Mouse (Mus musculus): ENCODE measurements at regions not wholly inside any gene's neighbourhood (a gene's known extent, or its start where the extent isn't known, plus 50 kb on each side); places are given as distances from the start of the nearest gene placed in this dataset.
A peak's percentile ranks its signal among the peaks of the same experiment; 100 is the strongest.
"Not testable (repeated sequence)": the region's sequence is repeated elsewhere in the genome, so short reads cannot be mapped to it uniquely, and the experiment has no call there.

DNA sequence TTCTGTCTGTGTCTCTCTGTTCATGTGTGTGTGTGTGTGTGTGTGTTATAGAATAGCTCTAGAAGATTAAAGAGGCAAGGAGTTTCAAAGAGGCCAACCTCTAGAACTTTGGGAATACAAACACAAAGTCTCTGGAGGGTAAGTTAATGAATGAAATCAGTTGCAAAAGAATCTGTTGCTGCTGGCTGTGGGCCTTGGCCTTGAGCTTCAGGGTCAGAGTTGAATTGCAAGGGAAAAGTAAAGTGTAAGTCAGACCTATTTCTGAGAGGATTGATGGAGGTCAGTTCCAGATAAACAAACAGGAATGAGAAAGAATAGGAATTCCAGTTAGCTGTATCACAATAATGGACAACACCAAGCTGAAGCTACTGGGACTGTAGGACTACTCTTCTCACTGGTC lies 250.9 kb downstream of the Gm11232 start:
- Histone ChIP-seq H3K9ac (replicated peaks) (no peak overlapping the region), H3K4me1 (no peaks in the 10 kb centered on the region), H3K4me2 (replicated peaks) (no peak overlapping the region), H3K27me3 (no peaks in the 10 kb centered on the region), H3K9me3 (no peaks in the 10 kb centered on the region), H3K4me3 (no peak overlapping the region), H3K27ac (replicated peaks) (no peak overlapping the region), H3K36me3 (no peaks in the 10 kb centered on the region)
- ATAC-seq (replicated peaks): no peak

DNA sequence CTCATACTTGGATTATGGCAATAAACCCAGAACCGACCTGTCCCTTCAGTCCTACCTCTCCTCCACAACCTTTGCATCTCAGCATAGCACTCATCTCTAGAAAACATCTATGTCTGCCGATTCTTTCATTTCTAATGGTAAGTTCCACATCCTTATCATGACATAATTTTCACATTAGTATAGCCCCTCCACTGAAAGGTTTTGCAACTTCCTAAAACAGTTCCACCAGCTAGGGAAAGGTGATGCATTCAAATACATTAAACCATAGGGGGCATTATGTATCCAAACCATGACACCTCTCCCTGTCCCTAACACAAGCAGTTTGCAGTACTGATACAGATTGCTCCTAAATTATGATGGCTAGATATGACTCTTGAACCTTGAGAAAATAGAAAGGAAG lies 268.0 kb downstream of the Gm11232 start:
- peaks cover 17% of the 10 kb centered on the region for H3K4me1 ChIP-seq
- H3K36me3 ChIP-seq: no peaks in the 10 kb centered on the region
- no peak overlapping the region for H3K9ac ChIP-seq (replicated peaks)
- 89% methylated on average over 2 of the region's 2 CpGs for WGBS
- no peak overlapping the region for H3K4me3 ChIP-seq
- ATAC-seq (replicated peaks): no peak
- no peak overlapping the region for H3K4me2 ChIP-seq (replicated peaks)
- H3K9me3 ChIP-seq: no peaks in the 10 kb centered on the region
- no peak overlapping the region for H3K27ac ChIP-seq (replicated peaks)
- 0 out of 2 replicates have a peak, but pooled peaks cover 9% of the 10 kb centered on the region for H3K27me3 ChIP-seq

DNA sequence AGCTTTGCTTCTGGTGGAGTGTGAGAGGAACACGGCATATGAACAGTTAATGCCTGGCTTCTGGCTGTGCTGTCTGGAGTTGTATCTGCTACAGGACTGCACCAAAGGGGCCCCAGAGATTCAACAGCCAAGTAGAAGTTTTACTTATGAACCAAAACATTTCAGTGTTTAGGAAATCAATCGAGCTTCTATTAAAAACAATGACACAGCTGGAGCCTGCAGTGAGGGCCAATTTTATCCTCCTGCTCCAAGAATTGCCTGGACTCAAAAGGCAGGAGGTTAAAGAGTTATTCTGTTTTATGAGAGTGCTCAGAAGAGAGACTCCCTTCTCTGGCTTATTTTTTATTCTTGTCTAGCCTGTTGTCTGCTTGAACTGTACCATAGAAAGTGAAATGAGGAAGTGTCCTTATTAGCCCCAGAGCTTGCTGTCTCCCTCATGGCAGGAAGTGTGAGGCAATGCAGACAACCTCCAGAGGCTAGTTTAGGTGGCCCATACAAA lies 269.1 kb downstream of the Gm11232 start:
- Histone ChIP-seq H3K27me3 (0 out of 2 replicates have a peak, but pooled peaks cover 9% of the 10 kb centered on the region), H3K4me1 (peaks cover 28% of the 10 kb centered on the region), H3K4me3 (no peak overlapping the region), H3K9me3 (no peaks in the 10 kb centered on the region), H3K36me3 (no peaks in the 10 kb centered on the region), H3K4me2 (replicated peaks) (no peak overlapping the region), H3K9ac (replicated peaks) (no peak overlapping the region), H3K27ac (replicated peaks) (no peak overlapping the region)
- WGBS: 18% methylated on average over 2 of the region's 2 CpGs
- ATAC-seq (replicated peaks): no peak

DNA sequence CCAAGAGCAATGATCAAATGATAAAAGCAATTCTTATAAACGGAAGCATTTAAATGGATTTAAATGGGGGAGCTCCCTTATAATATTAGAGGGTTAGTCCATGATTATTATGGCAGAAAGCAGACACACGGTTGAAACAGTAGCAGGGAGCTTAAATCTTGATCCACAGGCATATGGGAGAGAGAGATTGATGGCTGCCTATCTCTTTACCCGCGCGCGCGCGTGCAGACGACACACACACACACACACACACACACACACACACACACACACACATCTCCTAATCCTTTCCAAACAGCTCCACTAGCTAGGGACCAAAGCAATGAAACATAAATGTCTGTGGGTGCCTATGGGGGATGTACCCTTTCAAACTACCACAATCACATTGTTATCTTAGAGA lies 269.7 kb downstream of the Gm11232 start:
- no peak for ATAC-seq (replicated peaks)
- H3K36me3 ChIP-seq: no peaks in the 10 kb centered on the region
- H3K9me3 ChIP-seq: no peaks in the 10 kb centered on the region
- 0 out of 2 replicates have a peak, but pooled peaks cover 9% of the 10 kb centered on the region for H3K27me3 ChIP-seq
- H3K9ac ChIP-seq (replicated peaks): no peak overlapping the region
- 92% methylated on average over 9 of the region's 9 CpGs for WGBS
- no peak overlapping the region for H3K27ac ChIP-seq (replicated peaks)
- H3K4me2 ChIP-seq (replicated peaks): no peak overlapping the region
- no peak overlapping the region for H3K4me3 ChIP-seq
- H3K4me1 ChIP-seq: peaks cover 35% of the 10 kb centered on the region

DNA sequence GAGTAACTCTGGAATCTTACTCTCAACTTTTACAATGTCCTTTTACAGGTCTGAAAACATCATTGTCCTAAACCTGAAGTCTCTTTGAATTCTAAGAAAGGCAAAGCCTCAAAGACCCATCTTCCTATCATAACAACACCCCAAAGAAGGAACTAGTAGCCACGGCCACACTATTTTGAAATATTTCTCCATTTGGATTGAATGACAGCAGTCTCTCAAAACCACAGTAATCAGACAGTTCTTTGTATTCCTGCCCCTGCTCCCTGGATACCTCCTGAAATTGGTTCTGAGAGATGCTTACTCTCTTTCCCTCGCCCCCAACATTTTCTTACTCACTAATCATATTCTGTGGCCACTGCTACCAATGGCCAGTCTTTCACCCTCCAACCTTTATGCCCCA lies 276.8 kb downstream of the Gm11232 start:
- no peak overlapping the region for H3K27ac ChIP-seq (replicated peaks)
- no peaks in the 10 kb centered on the region for H3K9me3 ChIP-seq
- no peak for ATAC-seq (replicated peaks)
- peaks cover 45% of the 10 kb centered on the region for H3K4me1 ChIP-seq
- WGBS: 77% methylated on average over 2 of the region's 2 CpGs
- no peaks in the 10 kb centered on the region for H3K36me3 ChIP-seq
- peaks cover 14% of the 10 kb centered on the region; the same call in 1 of the 2 replicates for H3K27me3 ChIP-seq
- H3K4me3 ChIP-seq: no peak overlapping the region
- H3K4me2 ChIP-seq (replicated peaks): no peak overlapping the region
- no peak overlapping the region for H3K9ac ChIP-seq (replicated peaks)

DNA sequence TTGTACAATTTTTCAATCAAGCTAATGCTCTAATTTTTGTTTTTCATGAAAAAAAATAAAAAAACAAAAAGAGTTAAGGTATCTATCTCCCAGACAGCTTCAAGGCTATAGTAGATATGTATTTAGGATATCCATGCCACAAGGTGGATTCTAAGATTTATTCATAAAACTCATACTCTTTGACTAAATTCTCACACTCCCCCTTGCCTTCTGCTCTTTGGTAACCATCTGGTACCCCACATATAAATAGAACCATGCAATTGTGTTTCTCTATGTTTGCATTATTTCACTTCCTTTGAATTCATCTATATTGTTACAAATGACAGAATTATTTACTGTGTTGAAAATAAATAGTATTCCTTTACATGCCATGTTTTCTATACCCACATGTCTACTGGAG lies 287.2 kb downstream of the Gm11232 start:
- H3K27ac ChIP-seq (replicated peaks): no peak overlapping the region
- H3K4me3 ChIP-seq: no peak overlapping the region
- ATAC-seq (replicated peaks): no peak
- H3K9me3 ChIP-seq: no peaks in the 10 kb centered on the region
- H3K27me3 ChIP-seq: no peaks in the 10 kb centered on the region
- no peak overlapping the region for H3K4me2 ChIP-seq (replicated peaks)
- no peaks in the 10 kb centered on the region for H3K4me1 ChIP-seq
- no peak overlapping the region for H3K9ac ChIP-seq (replicated peaks)
- H3K36me3 ChIP-seq: no peaks in the 10 kb centered on the region

DNA sequence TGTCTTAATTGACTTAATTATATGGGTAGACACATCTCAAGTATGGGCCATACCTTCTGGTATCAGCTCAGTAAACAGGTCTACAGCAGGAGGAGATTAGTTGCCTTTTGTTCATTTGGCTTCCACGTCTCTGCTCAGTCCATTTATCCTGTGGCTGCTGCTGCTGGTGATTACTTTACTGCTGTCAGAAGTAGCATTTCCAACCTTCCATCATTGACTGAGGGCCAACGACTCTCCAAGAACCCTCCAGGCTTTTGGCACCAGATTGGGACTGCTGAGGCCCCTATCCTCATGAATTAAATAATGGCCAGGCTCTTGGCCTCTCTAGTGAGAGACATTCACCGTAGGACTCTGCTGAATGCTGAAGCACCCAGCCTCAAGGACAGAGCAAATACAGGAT lies 303.0 kb downstream of the Gm11232 start:
- H3K4me1 ChIP-seq: 0 out of 2 replicates have a peak, but pooled peaks cover 4% of the 10 kb centered on the region
- ATAC-seq (replicated peaks): peak; percentile 84
- no peaks in the 10 kb centered on the region for H3K9me3 ChIP-seq
- WGBS: 24% methylated on average over 3 of the region's 3 CpGs
- no peak overlapping the region for H3K4me2 ChIP-seq (replicated peaks)
- H3K27me3 ChIP-seq: no peaks in the 10 kb centered on the region
- H3K4me3 ChIP-seq: no peak overlapping the region
- H3K36me3 ChIP-seq: no peaks in the 10 kb centered on the region
- H3K9ac ChIP-seq (replicated peaks): no peak overlapping the region
- no peak overlapping the region for H3K27ac ChIP-seq (replicated peaks)

DNA sequence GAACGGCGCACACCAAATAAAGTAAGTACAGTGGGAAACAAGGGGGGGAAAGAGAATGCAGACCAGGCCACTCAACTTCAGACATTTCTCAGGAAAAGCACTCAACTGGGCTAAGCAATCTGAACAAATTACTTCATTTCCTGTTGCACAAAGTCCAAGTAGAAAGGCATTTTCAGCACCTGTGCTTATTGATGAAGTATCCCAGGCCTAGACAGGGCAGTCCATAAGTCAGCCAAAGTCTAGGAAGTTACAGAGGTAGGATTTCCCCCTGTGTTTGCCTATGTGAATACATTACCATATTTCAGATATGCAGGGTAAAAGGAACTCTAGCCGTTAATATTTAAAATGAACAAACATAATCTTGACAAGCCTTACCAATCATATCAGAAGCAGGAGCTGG lies 304.3 kb downstream of the Gm11232 start:
- Histone ChIP-seq H3K36me3 (no peaks in the 10 kb centered on the region), H3K9me3 (no peaks in the 10 kb centered on the region), H3K4me2 (replicated peaks) (no peak overlapping the region), H3K4me3 (no peak overlapping the region), H3K9ac (replicated peaks) (no peak overlapping the region), H3K27ac (replicated peaks) (no peak overlapping the region), H3K27me3 (no peaks in the 10 kb centered on the region), H3K4me1 (0 out of 2 replicates have a peak, but pooled peaks cover 4% of the 10 kb centered on the region)
- no peak for ATAC-seq (replicated peaks)
- 88% methylated on average over 3 of the region's 3 CpGs for WGBS

DNA sequence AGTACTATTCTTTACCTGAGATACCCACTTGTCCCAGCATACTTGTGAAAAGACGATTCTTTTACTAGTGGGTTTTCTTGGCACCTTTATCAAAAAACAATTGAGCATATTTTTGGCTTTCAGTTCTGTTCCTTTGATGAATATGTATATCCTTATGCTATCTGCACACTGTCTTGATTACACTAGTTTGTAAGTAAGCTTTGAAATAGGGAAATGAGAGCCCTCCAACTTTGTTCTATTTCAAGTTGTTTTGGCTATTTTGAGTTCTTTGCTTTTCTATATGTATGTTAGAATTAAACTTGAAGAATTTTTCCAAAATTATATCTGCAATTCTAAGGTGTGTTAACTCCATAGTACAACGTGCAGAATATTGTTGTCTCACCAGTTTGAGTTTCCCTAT lies 311.3 kb downstream of the Gm11232 start:
- Histone ChIP-seq H3K9ac (replicated peaks) (no peak overlapping the region), H3K27me3 (no peaks in the 10 kb centered on the region), H3K4me2 (replicated peaks) (no peak overlapping the region), H3K27ac (replicated peaks) (no peak overlapping the region), H3K36me3 (no peaks in the 10 kb centered on the region), H3K4me3 (no peak overlapping the region), H3K4me1 (no peaks in the 10 kb centered on the region), H3K9me3 (no peaks in the 10 kb centered on the region)
- peak; percentile 64; the same call in 1 of the 2 replicates for ATAC-seq (replicated peaks)
- 72% methylated on average over 2 of the region's 2 CpGs for WGBS

DNA sequence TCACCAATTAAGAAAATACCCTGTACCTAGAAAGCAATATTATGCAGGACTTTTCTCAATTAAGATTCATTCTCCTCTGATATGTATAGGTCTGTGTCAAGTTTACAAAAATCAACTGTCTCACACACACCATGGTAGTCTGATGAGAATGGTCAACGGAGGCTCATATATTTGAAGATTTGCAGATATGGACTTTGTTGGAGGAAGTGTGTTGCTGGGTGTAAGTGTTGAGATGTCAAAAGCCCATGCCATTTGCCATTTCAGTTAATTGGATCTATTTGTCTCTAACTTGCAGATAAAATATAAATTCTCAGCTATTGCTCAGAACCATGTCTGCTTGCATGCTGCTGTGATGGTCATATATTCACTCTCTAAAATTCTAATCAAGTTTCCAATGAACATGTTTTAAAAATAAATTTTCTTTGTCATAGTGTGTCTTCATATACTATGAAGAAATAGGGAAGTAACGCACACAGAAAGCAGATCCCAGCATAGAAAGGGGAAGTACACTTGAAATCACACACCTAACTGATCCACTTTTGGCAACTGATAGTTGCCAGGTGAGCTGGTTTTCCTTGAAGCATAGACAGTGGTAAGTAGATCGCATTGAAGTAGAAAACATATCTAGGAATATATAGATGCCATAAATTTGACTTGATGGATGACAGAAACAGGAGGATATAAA lies 326.4 kb downstream of the Gm11232 start:
- Histone ChIP-seq H3K9ac (replicated peaks) (no peak overlapping the region), H3K27me3 (no peaks in the 10 kb centered on the region), H3K27ac (replicated peaks) (no peak overlapping the region), H3K36me3 (no peaks in the 10 kb centered on the region), H3K4me3 (no peak overlapping the region), H3K4me1 (no peaks in the 10 kb centered on the region), H3K4me2 (replicated peaks) (no peak overlapping the region), H3K9me3 (no peaks in the 10 kb centered on the region)
- no peak for ATAC-seq (replicated peaks)
- WGBS: 96% methylated on average over 3 of the region's 3 CpGs

DNA sequence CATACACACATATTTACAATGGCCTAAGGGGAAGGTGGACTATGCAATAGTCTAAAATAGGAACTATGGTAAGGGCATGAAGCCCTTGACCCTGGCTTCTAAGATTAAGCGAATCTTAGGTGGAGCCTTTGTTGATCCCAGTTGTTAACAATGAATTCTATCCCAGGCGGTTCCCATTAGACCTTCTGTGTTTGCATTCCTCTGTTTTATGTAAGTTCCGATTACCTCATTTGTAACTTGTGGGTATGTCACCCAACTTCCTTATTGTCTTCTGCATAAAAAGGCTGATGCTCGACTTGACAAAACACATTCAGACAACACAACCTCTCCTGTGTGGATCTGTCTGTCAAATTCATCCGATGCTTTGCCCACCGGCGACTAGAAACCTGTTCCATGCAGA lies 335.6 kb downstream of the Gm11232 start:
- not testable (repeated sequence) for H3K36me3 ChIP-seq; H3K9ac ChIP-seq (replicated peaks); ATAC-seq (replicated peaks); H3K4me2 ChIP-seq (replicated peaks); H3K27me3 ChIP-seq; H3K4me3 ChIP-seq; H3K9me3 ChIP-seq; H3K27ac ChIP-seq (replicated peaks); H3K4me1 ChIP-seq
- WGBS: 91% methylated on average over 7 of the region's 7 CpGs

DNA sequence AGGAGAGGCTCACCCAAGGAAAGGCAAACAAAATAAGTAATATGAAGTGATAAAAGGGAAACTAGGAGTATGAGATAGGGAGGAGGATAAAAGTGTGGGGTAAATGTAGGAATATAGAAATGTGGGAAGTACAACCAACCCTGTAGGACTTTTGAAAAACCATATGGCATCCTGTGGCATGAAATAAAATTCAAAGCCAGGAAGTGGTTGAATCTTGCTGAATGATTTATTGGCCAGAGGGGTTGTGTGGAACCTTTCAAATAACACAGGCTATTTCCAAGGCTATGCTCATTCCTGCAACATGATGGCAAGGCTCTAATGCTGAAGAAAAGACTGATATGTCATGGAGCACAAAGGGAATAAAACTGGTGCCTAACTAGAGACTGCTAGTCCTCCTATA lies 347.9 kb downstream of the Gm11232 start:
- H3K27ac ChIP-seq (replicated peaks): no peak overlapping the region
- no peaks in the 10 kb centered on the region for H3K4me1 ChIP-seq
- H3K9ac ChIP-seq (replicated peaks): no peak overlapping the region
- no peak for ATAC-seq (replicated peaks)
- no peaks in the 10 kb centered on the region for H3K36me3 ChIP-seq
- no peak overlapping the region for H3K4me3 ChIP-seq
- H3K4me2 ChIP-seq (replicated peaks): no peak overlapping the region
- no peaks in the 10 kb centered on the region for H3K27me3 ChIP-seq
- no peaks in the 10 kb centered on the region for H3K9me3 ChIP-seq

DNA sequence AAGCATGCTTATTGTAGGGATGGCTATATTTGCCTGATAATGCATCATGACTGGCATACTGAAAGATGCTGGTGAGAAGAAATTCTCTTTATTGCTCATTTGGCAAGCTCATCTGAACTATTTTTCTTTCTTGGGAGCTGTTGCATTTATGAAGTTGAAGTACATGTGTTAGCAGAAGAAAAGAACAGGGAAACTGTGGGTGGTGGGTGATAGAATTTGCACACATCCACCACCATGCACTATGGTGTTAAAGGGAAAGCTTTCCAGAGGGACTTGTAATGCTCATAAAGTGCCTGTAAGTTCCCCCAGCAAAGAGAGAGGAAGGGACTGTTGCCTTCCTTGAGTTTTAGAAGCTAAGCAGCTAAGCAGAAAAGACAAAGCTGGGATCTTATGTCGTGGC lies 367.3 kb downstream of the Gm11232 start:
- 94% methylated on average over 1 of the region's 1 CpGs for WGBS
- Histone ChIP-seq H3K27ac (replicated peaks) (no peak overlapping the region), H3K9ac (replicated peaks) (no peak overlapping the region), H3K4me2 (replicated peaks) (no peak overlapping the region), H3K27me3 (no peaks in the 10 kb centered on the region), H3K36me3 (no peaks in the 10 kb centered on the region), H3K9me3 (no peaks in the 10 kb centered on the region), H3K4me3 (no peak overlapping the region), H3K4me1 (no peaks in the 10 kb centered on the region)
- no peak for ATAC-seq (replicated peaks)
